Mouse (Mus musculus) natural killer cell, adult 2 months (primary cell): ENCODE measurements around the gene Secisbp2l.

Source experiments
- DNase-seq, 2 experiments: peaks; one replicate each; pipeline ENCODE4 v3.0.0; 2022; ENCODE audit warnings: low spot score in 2 of 2

The Secisbp2l gene

GRCm38 (mm10) chr2:125706510-125706921, 76.2 kb downstream of the Secisbp2l start:
- no peak for DNase-seq

- no peak for DNase-seq
Observed at GRCm38 (mm10) chr2:125704907-125705631, 77.6 kb downstream of the Secisbp2l start.

GRCm38 (mm10) chr2:125702851-125703250, 79.8 kb downstream of the Secisbp2l start:
- no peak for DNase-seq

- no peak for DNase-seq
Observed at GRCm38 (mm10) chr2:125701606-125702005, 81.1 kb downstream of the Secisbp2l start.

GRCm38 (mm10) chr2:125696219-125696618, 86.5 kb downstream of the Secisbp2l start:
- no peak for DNase-seq

- no peak for DNase-seq
Observed at GRCm38 (mm10) chr2:125694798-125695197, 87.9 kb downstream of the Secisbp2l start.

GRCm38 (mm10) chr2:125692010-125692409, 90.7 kb downstream of the Secisbp2l start:
- no peak for DNase-seq
